Mouse (Mus musculus) G1E (cell line): ENCODE measurements around the gene Fam198b. TPM values are rescaled to one million over a fixed set of nuclear protein-coding genes. Genes with fewer than 3 reads are reported as not detected.
A peak's percentile ranks its signal among the peaks of the same experiment; 100 is the strongest.

Experiments
- ATAC-seq: 2 replicates; pipeline ENCODE4 v1.8.0; 2016; ENCODE audit warnings: mild to moderate bottlenecking; ENCODE audit not compliant: insufficient number of reproducible peaks, poor library complexity, low FRiP score, severe bottlenecking; ENCODE audit errors: extremely low read depth
- DNase-seq: peaks from one replicate; pipeline ENCODE4 v3.0.0; 2012; ENCODE audit warnings: low spot score
- H3K27me3 ChIP-seq: 2 replicates; pipeline ENCODE4 v1.6.1; 2012; ENCODE audit warnings: mild to moderate bottlenecking, low read length, inconsistent platforms; ENCODE audit not compliant: insufficient read depth
- H3K36me3 ChIP-seq: replicated peaks from 2 replicates; pipeline ENCODE3; 2012; ENCODE audit warnings: mild to moderate bottlenecking, inconsistent platforms
- H3K4me1 ChIP-seq: 2 replicates; pipeline ENCODE4 v1.6.1; 2012; ENCODE audit warnings: low read depth, low read length, inconsistent platforms, mixed read lengths; ENCODE audit not compliant: insufficient read depth
- H3K4me3 ChIP-seq: 2 replicates; pipeline ENCODE4 v1.5.1; 2012; ENCODE audit warnings: low read depth, mild to moderate bottlenecking, inconsistent platforms, low read length, moderate library complexity, mixed read lengths
- H3K9me3 ChIP-seq: replicated peaks from 2 replicates; pipeline ENCODE4 v1.6.1; 2012; ENCODE audit warnings: inconsistent platforms
- CTCF ChIP-seq: IDR thresholded peaks from 2 replicates; pipeline ENCODE4 v1.5.1; 2012; ENCODE audit warnings: low read depth, low read length, inconsistent platforms, mixed read lengths
- GATA1 ChIP-seq: IDR thresholded peaks from 2 replicates; pipeline ENCODE4 v1.6.1; 2012; ENCODE audit warnings: borderline replicate concordance, low read length, inconsistent platforms, mixed read lengths
- GATA2 ChIP-seq: IDR thresholded peaks from 2 replicates; pipeline ENCODE4 v1.6.1; 2012; ENCODE audit warnings: low read depth, low read length, inconsistent platforms, borderline replicate concordance
- POLR2AphosphoS5 ChIP-seq: IDR thresholded peaks from 2 replicates; pipeline ENCODE4 v1.6.1; 2012; ENCODE audit warnings: low read depth, low read length, inconsistent platforms; ENCODE audit not compliant: insufficient replicate concordance
- TAL1 ChIP-seq: conservative IDR thresholded peaks from 2 replicates; pipeline ENCODE4 v1.6.1; 2012; ENCODE audit warnings: low read depth, low read length, inconsistent platforms, mixed read lengths
- polyA plus RNA-seq: library from polyadenylated mRNA; stranded (reverse); fragments of >175 nt; gene quantifications from 2 replicates; pipeline ENCODE4 v1.2.3, GENCODE M21; 2012
- total RNA-seq, 2 experiments: library from RNA; stranded (forward) in 1 of 2; stranded (reverse) in 1 of 2; fragments of 200-1000 nt in 1 of 2; fragments of >200 nt in 1 of 2; fragmentation: Nextera tagmentation in 1 of 2; gene quantifications; 2 replicates each; pipeline ENCODE4 v1.2.3; 2014 to 2017

Fam198b gene
- total and polyA plus RNA-seq, 3 experiments = 3.6 to 207 (median 102) TPM

DNA sequence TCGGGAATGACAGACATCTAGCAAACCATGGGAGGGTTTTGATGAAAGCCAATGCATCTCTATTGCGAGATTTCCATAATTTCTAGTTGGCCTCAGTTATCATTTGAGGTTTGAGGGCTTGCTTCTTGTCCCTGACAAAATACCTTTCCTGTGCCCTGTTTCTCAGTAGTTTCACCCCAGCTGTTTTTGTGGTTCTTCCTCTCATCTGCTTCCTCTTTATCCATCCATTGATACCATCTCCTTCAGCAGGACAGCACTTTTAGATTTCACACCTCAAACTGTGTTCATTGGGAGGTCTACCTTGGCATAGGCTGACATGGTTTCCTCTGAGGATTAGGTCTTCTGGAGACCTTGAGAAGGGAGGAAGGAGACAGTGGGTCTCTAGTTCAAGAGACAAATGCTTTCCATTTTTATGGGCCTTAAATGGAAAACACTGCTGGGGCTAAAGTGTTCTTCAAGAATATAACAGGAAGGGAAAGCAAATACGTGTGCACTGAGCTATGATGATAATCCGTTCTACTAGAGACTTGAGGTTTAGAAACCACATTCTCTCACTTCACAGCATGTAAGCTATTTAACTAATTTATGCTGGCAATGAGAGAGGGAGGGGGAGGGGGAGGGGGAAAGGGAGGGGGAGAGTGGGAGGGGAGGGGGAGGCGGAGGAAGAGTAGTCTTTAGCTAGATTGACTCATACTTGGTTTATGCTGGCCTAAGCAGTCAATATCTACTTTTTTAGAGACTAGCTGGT lies 41.8 kb downstream of the Fam198b start:
- Histone ChIP-seq H3K9me3 (no peaks in the 10 kb centered on the region), H3K27me3 (no peaks in the 10 kb centered on the region), H3K36me3 (peaks cover 41% of the 10 kb centered on the region), H3K4me1 (peaks cover 36% of the 10 kb centered on the region), H3K4me3 (no peak overlapping the region)
- DNase-seq = no peak
- TF ChIP-seq GATA2 (no peak), TAL1 (no peak), GATA1 (no peak), POLR2AphosphoS5 (no peak), CTCF (no peak)
- ATAC-seq = peak; percentile 68

DNA sequence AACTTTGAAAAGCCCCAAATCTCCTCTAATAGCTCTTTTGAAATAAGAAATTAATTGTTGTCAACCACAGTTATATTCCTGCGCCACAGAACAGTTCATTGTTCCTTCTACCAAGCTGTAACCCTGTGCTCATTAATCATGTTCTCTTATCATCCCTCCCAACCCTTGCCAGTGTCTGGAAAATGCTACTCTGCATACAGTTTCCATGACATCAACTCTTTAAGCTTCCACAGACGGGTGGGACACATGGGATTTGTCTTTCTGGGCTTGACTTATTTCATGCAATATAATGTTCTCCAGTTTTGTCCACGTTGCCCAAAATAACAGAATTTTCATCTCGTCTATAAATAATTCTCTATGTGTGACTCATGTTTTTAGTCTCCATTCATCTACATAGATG lies 42.7 kb downstream of the Fam198b start:
- no peaks in the 10 kb centered on the region for H3K27me3 ChIP-seq
- no peak overlapping the region for H3K4me3 ChIP-seq
- H3K36me3 ChIP-seq = peaks cover 38% of the 10 kb centered on the region
- ATAC-seq (no peak), DNase-seq (no peak)
- H3K4me1 ChIP-seq = peaks cover 35% of the 10 kb centered on the region
- H3K9me3 ChIP-seq = no peaks in the 10 kb centered on the region
- TF ChIP-seq CTCF (no peak), POLR2AphosphoS5 (no peak), GATA2 (no peak), TAL1 (no peak), GATA1 (no peak)

DNA sequence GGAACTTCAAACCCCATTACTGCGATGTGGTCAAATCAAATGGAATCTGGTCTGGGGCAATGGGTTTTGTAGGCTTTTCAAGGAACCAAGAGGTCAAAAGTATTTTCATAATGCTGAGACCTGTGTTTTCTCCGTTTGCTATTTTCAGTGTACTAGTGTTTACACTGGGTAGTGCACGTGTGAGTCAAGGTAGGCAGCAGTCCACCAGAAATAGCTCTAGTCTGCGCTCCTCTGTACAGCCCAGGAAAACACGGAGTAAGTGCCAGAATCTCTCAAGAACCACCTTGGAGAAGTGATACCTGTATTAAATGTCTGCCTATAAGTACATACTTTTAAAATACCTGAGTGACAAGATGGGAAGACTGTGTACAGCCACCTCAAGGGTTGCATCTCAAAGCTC lies 44.1 kb downstream of the Fam198b start:
- H3K4me1 ChIP-seq = peaks cover 33% of the 10 kb centered on the region
- ATAC-seq = no peak
- H3K9me3 ChIP-seq = no peaks in the 10 kb centered on the region
- H3K36me3 ChIP-seq = peaks cover 42% of the 10 kb centered on the region
- no peak overlapping the region for H3K4me3 ChIP-seq
- H3K27me3 ChIP-seq = no peaks in the 10 kb centered on the region
- no peak for TF ChIP-seq CTCF
- no peak for TF ChIP-seq POLR2AphosphoS5
- no peak for TF ChIP-seq GATA1
- no peak for TF ChIP-seq GATA2
- TF ChIP-seq TAL1 = no peak
- DNase-seq = no peak

DNA sequence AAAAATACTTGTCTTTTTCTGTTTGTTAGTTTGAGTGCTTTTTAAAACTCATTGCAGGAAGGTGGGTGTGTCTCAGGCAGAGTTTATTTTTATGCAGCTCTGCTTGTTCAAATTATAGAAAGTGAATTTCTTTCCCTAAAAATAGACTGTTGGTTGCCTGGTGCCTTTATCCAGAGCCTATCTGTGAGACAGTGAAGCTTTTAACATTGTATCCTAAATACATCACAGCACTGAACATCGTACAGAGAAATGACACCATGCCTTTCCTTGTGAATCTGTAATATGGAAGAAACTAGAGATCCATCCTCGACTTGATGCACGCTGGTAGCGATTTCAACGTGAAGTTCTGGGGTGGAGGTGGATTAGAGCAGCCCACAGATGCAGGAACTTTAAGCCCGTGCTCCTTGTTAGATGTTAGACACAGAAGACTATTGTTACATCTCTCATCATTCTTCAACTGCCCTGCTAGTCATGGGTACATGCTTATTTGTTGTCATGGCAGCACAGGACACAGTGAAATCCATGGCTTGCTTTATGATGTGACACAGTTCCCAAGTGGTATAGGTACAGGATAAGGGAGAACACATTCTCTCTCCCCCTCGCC lies 45.9 kb downstream of the Fam198b start:
- no peaks in the 10 kb centered on the region for H3K9me3 ChIP-seq
- peaks cover 31% of the 10 kb centered on the region for H3K4me1 ChIP-seq
- peaks cover 37% of the 10 kb centered on the region for H3K36me3 ChIP-seq
- H3K27me3 ChIP-seq = no peaks in the 10 kb centered on the region
- no peak overlapping the region for H3K4me3 ChIP-seq
- DNase-seq = no peak
- TF ChIP-seq GATA1 (no peak), CTCF (no peak), GATA2 (no peak), TAL1 (no peak), POLR2AphosphoS5 (no peak)
- ATAC-seq = no peak

DNA sequence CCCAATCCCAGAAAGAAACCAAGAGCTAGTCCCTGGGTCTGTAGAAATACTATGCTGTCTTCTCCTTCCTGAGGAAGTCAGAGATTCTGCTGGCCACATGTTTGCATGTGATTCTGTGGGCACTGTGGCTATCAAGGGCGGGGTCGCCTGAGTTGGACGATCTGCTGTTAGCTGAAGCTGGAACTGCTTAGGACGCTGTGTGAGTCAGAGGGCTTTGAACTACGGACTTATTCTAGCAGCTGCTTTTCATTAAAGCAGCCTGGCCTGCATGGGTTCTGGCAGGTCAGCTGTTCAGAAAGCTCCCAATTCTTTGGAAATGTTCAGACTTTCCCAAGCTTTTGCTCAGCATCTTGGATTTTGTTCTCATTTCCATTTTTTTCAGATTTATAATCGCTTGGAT lies 51.9 kb downstream of the Fam198b start:
- peak; percentile 58; the same call in 1 of the 2 replicates for ATAC-seq
- H3K36me3 ChIP-seq = peaks cover 67% of the 10 kb centered on the region
- no peak for DNase-seq
- TF ChIP-seq GATA1 = no peak
- TF ChIP-seq CTCF = no peak
- no peak for TF ChIP-seq POLR2AphosphoS5
- no peak for TF ChIP-seq GATA2
- no peak for TF ChIP-seq TAL1
- peaks cover 17% of the 10 kb centered on the region for H3K4me1 ChIP-seq
- H3K4me3 ChIP-seq = no peak overlapping the region
- no peaks in the 10 kb centered on the region for H3K9me3 ChIP-seq
- no peaks in the 10 kb centered on the region for H3K27me3 ChIP-seq

DNA sequence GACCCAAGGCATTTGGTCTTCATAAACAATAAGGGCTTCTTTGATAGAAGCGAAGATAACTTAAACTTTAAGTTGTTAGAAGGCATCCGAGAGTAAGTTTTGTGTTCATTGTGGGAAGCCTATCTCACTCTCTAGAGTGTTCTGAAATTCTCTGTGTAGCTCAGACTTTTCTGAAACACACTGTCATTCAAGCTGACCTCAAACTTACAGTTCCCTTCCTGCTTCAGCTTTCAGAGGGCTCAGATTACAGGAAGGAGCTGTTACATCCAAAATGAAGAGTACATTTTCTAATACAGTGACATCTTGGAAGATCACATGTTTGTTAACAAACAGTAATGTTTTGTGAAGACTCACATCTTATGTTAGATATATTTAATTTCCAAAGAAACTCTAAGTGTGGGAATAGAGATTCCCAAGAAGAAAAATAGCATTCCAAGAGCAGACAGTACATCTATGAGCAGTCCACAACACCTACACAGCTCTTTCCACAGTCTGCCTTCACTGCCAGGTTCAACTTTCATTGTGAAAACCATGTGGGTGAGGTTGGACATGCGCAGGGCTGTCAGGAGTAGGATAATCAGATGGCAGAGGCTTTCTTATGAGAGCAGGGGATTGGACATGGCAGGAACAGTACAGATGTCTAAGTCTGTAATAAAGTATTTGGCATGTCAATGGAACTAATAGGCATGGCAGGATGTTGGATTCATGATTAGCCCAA lies 52.6 kb downstream of the Fam198b start:
- H3K4me3 ChIP-seq = no peak overlapping the region
- peaks cover 70% of the 10 kb centered on the region for H3K36me3 ChIP-seq
- H3K4me1 ChIP-seq = peaks cover 17% of the 10 kb centered on the region
- no peaks in the 10 kb centered on the region for H3K9me3 ChIP-seq
- no peak for ATAC-seq
- TF ChIP-seq GATA2 (no peak), CTCF (no peak), POLR2AphosphoS5 (no peak), GATA1 (no peak), TAL1 (no peak)
- H3K27me3 ChIP-seq = no peaks in the 10 kb centered on the region
- no peak for DNase-seq
